Mouse (Mus musculus) lung, embryonic 14.5 days (tissue): ENCODE data around the gene Wipf1. TPM values are rescaled to one million over a fixed set of nuclear protein-coding genes. Genes with fewer than 3 reads are reported as not detected.

Experiments used
- ATAC-seq: fragments of 200-750 bp; cut with Nextera tagmentation; 2 replicates; pipeline ENCODE4 v1.8.0; 2017; ENCODE audit warnings: mild to moderate bottlenecking, moderate TSS enrichment, moderate library complexity; ENCODE audit not compliant: insufficient read depth
- DNase-seq: peaks from one replicate; pipeline ENCODE4 v3.0.0-alpha.2; 2015
- H3K27ac ChIP-seq: fragments of 300-500 bp; sonication (generic); 2 replicates; pipeline ENCODE4 v1.5.1; 2014; ENCODE audit warnings: low read depth, mild to moderate bottlenecking, moderate library complexity
- H3K27me3 ChIP-seq: fragments of 300-500 bp; sonication (generic); 2 replicates; pipeline ENCODE4 v1.6.1; 2014; ENCODE audit warnings: low read length, control low read depth; ENCODE audit not compliant: insufficient read depth
- H3K36me3 ChIP-seq: fragments of 300-500 bp; sonication (generic); 2 replicates; pipeline ENCODE4 v1.6.1; 2014; ENCODE audit warnings: control low read depth; ENCODE audit not compliant: insufficient read depth
- H3K4me1 ChIP-seq: fragments of 300-500 bp; sonication (generic); 2 replicates; pipeline ENCODE4 v1.6.1; 2014; ENCODE audit warnings: antibody characterized with exemption, control low read depth; ENCODE audit not compliant: insufficient read depth
- H3K4me2 ChIP-seq: fragments of 300-500 bp; sonication (generic); 2 replicates; pipeline ENCODE4 v1.6.1; 2014; ENCODE audit warnings: mild to moderate bottlenecking
- H3K4me3 ChIP-seq: fragments of 300-500 bp; sonication (generic); 2 replicates; pipeline ENCODE4 v1.5.1; 2014; ENCODE audit warnings: low read depth, low read length
- H3K9ac ChIP-seq: fragments of 300-500 bp; sonication (generic); 2 replicates; pipeline ENCODE4 v1.6.1; 2014
- H3K9me3 ChIP-seq: fragments of 300-500 bp; sonication (generic); 2 replicates; pipeline ENCODE4 v1.6.1; 2016; ENCODE audit warnings: low read depth, low read length, control low read depth
- CTCF ChIP-seq: IDR thresholded peaks from 2 replicates; pipeline ENCODE4 v1.5.1; 2016; ENCODE audit warnings: antibody characterized with exemption, low read depth
- WGBS: fragments of 180-500 bp; shearing (Covaris S2); extraction: QIAGEN DNeasy Blood & Tissue Kit; methylation state at CpG from one replicate; pipeline ENCODE4 v1.1.7; 2014; 5-methylcytosine and 5-hydroxymethylcytosine counted together
- polyA plus RNA-seq: library from polyadenylated mRNA; unstranded; fragments of >200 nt; fragmentation: Nextera tagmentation; extraction: Ambion mirVana; gene quantifications from 2 replicates; pipeline ENCODE4 v1.2.1, GENCODE M21; 2014

Wipf1 gene
- polyA plus RNA-seq, 1 experiment from 2014 or later = 14.8 TPM

DNA sequence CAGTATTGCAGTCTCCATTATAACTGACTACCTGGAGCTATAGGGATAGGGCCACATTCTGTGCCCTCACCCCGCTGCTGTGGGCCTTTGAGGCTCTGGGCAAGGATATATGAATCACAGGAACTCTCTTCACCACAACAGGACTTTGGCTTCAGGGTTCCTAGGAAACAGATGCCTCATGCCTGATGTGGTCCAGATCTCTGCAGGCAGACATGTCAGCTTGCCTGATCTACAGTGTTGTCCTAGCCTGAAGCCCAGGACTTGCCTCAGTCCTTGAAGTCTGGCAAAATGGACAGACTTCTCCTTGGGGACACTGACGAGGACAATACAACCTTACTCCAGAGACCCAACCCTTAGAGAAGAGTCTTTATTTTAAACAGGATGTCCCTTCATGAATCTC is 11.2 kb downstream of the Wipf1 start:
- no peaks in the 10 kb centered on the region for H3K9me3 ChIP-seq
- H3K27me3 ChIP-seq = no peaks in the 10 kb centered on the region
- no peak for TF ChIP-seq CTCF
- peaks cover 13% of the 10 kb centered on the region for H3K4me1 ChIP-seq
- DNase-seq (no peak), ATAC-seq (no peak)
- WGBS = 92% methylated on average over 2 of the region's 2 CpGs
- H3K36me3 ChIP-seq = 0 out of 2 replicates have a peak, but pooled peaks cover 9% of the 10 kb centered on the region
- H3K9ac ChIP-seq = no peak overlapping the region
- H3K27ac ChIP-seq = no peak overlapping the region
- no peak overlapping the region for H3K4me3 ChIP-seq
- H3K4me2 ChIP-seq = no peak overlapping the region

DNA sequence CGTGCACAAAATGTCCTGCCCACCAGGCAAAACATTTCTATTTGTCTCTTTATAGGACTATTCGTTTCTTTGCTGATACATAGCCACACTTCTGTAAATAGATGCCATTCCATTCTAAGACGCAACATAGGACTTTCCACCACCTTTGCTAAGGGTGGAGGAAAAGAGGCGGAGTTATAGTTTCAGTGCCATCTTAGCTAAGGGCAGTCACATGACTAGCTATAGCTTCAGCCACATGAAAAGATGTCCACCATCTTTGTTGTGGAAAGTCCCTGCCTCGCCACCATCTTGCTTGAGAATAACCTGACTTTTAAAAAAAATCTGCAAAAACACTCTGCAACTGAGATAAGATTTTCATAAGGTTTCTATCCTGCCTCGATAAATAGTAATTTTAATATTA is 15.4 kb downstream of the Wipf1 start:
- Histone ChIP-seq H3K4me1 (no peaks in the 10 kb centered on the region), H3K27ac (no peak overlapping the region), H3K36me3 (0 out of 2 replicates have a peak, but pooled peaks cover 9% of the 10 kb centered on the region), H3K9me3 (no peaks in the 10 kb centered on the region), H3K27me3 (no peaks in the 10 kb centered on the region), H3K9ac (no peak overlapping the region), H3K4me3 (no peak overlapping the region), H3K4me2 (no peak overlapping the region)
- DNase-seq = no peak
- no peak for TF ChIP-seq CTCF
- no peak for ATAC-seq
- WGBS = 86% methylated on average over 6 of the region's 6 CpGs

DNA sequence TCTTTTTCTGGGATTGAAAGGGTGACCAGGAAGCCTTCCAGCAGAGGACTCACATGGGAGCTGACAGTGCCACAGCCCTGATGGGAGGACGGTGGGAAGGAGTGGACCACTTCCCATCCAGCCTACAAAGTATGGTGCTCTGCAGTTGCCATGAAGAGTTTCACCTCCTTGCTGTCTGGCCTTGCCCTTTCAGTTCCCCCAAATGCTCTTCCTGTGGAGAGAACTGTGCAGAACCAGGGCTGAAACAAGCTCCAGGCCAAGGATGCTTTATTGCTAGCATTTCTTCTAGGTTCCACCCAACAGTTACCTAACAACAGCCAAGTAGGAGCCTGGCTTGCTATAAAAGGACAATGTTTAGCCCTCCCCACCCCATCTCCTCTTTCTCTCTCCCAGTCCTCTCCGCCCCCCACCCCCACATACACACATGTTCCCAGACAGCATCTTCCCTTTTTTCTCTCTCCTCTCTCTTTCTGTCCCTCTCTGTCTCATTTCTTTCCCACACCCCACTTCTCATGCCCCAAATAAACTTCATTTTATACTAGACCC is 16.3 kb downstream of the Wipf1 start:
- Histone ChIP-seq H3K27me3 (no peaks in the 10 kb centered on the region), H3K4me1 (no peaks in the 10 kb centered on the region), H3K27ac (no peak overlapping the region), H3K4me3 (no peak overlapping the region), H3K4me2 (no peak overlapping the region), H3K9me3 (no peaks in the 10 kb centered on the region), H3K36me3 (0 out of 2 replicates have a peak, but pooled peaks cover 9% of the 10 kb centered on the region), H3K9ac (no peak overlapping the region)
- ATAC-seq (no peak), DNase-seq (no peak)
- no peak for TF ChIP-seq CTCF
- WGBS = 79% methylated on average over 2 of the region's 2 CpGs

DNA sequence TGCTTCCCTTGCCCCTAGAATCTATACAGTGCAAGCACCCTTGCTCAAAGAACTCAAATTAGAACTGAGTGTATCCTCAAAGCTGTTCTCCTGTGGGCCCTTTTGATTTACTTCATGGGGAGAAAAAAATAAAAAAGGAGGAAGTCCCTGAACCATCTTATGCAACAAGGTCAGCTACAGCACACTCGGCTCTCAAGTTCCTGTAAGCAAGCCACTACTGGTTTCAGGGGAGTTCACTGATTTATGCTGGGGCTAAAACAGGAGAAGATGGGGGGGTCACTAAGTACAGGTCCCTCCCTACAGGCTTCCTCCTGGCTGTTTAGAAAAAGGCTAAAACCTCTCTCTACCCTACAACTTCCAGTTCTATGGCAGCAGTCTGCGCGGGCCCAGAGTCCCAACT is 17.5 kb downstream of the Wipf1 start:
- Histone ChIP-seq H3K4me2 (no peak overlapping the region), H3K27me3 (no peaks in the 10 kb centered on the region), H3K4me1 (no peaks in the 10 kb centered on the region), H3K4me3 (no peak overlapping the region), H3K36me3 (0 out of 2 replicates have a peak, but pooled peaks cover 9% of the 10 kb centered on the region), H3K9ac (no peak overlapping the region), H3K9me3 (no peaks in the 10 kb centered on the region), H3K27ac (no peak overlapping the region)
- TF ChIP-seq CTCF = no peak
- DNase-seq = no peak
- 83% methylated on average over 3 of the region's 3 CpGs for WGBS
- no peak for ATAC-seq

DNA sequence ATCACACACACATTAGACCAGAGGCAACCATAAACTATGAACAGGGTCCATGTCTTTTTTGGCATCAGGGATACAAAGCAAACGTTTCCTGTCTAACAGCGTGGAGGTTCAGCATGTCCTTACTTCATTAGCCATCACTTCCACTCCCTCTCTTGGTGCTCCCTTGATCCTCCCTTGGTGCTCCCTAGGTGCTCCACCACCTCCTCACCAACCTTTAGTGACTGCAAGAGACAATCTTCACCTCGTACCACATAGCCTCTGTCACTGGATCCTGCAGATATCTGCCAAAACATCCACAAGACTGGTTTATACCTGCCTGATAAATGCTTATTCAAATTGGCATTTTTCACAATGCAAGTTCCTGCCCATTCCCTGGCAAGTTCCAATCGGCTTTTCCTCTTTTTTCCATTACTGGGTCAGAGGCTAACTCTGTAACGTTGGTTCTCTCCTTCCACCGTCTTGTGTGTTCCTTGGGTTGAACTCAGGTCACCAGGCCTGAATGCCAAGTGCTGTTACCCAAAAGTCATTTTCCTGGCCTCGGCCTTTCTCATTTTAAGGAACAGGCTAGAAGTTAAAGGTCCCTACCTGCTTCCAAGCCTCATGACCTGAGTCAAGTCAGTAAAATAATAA is 18.7 kb downstream of the Wipf1 start:
- Histone ChIP-seq H3K27me3 (no peaks in the 10 kb centered on the region), H3K27ac (no peak overlapping the region), H3K4me3 (no peak overlapping the region), H3K9me3 (no peaks in the 10 kb centered on the region), H3K4me2 (no peak overlapping the region), H3K9ac (no peak overlapping the region), H3K4me1 (no peaks in the 10 kb centered on the region), H3K36me3 (no peaks in the 10 kb centered on the region)
- no peak for DNase-seq
- no peak for TF ChIP-seq CTCF
- ATAC-seq = no peak
- 71% methylated on average over 7 of the region's 7 CpGs for WGBS

- no peaks in the 10 kb centered on the region for H3K27me3 ChIP-seq
- H3K4me2 ChIP-seq = no peak overlapping the region
- H3K4me3 ChIP-seq = no peak overlapping the region
- H3K9me3 ChIP-seq = no peaks in the 10 kb centered on the region
- no peak overlapping the region for H3K9ac ChIP-seq
- ATAC-seq (no peak), DNase-seq (no peak)
- H3K4me1 ChIP-seq = peaks cover 3% of the 10 kb centered on the region; the same call in 1 of the 2 replicates
- TF ChIP-seq CTCF = no peak
- peak overlapping the region; percentile 61; the same call in 1 of the 2 replicates for H3K27ac ChIP-seq
- 69% methylated on average over 3 of the region's 3 CpGs for WGBS
- H3K36me3 ChIP-seq = no peaks in the 10 kb centered on the region
Observed at GRCm38 (mm10) chr2:73510025-73510288, 19.6 kb downstream of the Wipf1 start.

- peak; percentile 59; the same call in 1 of the 2 replicates for ATAC-seq
- peak; percentile 59 for DNase-seq
- Histone ChIP-seq H3K4me3 (no peak overlapping the region), H3K9ac (peak overlapping the region; percentile 14; the same call in 1 of the 2 replicates), H3K27ac (peak overlapping the region; percentile 61; the same call in 1 of the 2 replicates), H3K9me3 (no peaks in the 10 kb centered on the region), H3K27me3 (no peaks in the 10 kb centered on the region), H3K4me1 (peaks cover 7% of the 10 kb centered on the region; the same call in 1 of the 2 replicates), H3K36me3 (no peaks in the 10 kb centered on the region), H3K4me2 (peak overlapping the region; percentile 28)
- no peak for TF ChIP-seq CTCF
- 57% methylated on average over 15 of the region's 15 CpGs for WGBS
Observed at GRCm38 (mm10) chr2:73509248-73510024, 20.1 kb downstream of the Wipf1 start.
